Comparison of ENCODE assay signal across 9 mouse cellular contexts in the genomic region with DNA sequence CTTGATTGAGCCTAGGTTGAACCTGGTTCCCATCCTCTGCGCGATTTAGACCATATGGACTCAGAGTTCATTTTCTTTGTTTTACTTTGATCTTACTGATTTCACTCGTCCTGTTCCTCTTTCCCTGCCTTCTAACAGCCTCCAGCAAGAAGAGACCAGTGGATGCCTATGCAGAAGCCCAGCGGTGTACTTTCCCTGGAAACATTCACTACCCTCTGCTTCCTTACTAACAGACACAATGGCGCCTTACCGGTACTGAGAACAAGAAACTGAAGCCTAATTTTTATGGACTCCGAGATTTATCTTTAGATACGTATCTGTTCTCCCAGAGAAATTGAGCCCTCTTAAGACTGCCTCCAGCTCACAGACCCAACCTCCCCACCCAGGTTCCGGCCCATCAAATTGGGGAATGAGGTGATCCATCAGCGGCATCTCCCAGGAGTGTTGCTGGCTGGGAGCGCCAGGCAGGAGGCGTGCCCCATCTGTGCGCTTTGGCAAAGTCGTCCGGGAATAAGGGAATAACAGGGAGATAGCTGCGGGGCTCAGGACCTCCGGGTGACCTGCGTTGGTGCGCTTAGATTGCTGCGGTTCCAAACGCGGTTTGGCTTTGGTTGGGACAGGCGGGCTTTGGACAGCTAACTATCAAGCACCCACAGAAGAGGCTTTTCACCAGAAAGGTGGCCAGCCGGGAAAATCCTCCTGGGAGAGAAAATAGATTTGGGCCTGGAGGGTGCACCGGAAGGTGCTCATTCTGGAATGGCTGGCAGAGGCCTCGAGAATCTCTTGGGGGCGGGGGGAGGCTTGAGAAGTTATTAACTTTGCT. TPM values are rescaled to one million over a fixed set of nuclear protein-coding genes. Genes with fewer than 3 reads are reported as not detected.
DNase-seq lines count a peak whose midpoint lies in the region; ATAC-seq and TF ChIP-seq lines count a peak whose summit lies in the region.
"Had no signal": no experiment of that assay in that cellular context is flagged by ENCODE, and none has a peak within 500 bp of the region (broad histone marks: within the 10 kb centered on the region; RNA-seq: fewer than 3 reads in every experiment).

No protein-coding gene starts in this region.

- peaks cover 26% of the 10 kb centered on the region for H3K27me3 ChIP-seq in liver, embryonic 12.5 days (replicated peaks)
- H3K27me3 ChIP-seq in hindbrain, embryonic 13.5 days = no peaks in the 10 kb centered on the region
- H3K27me3 ChIP-seq in midbrain, embryonic 16.5 days (ENCODE audit: control insufficient read depth, insufficient read depth, low read depth, low read length) = no peaks in the 10 kb centered on the region

- H3K27ac ChIP-seq in liver, embryonic 12.5 days = no peak overlapping the region
- H3K27ac ChIP-seq in cortical plate, adult 2 months (ENCODE audit: insufficient read depth, low read length) = 0 out of 2 replicates have a peak overlapping the region, but pooled peaks have one; percentile 17
- H3K27ac ChIP-seq in hindbrain, embryonic 13.5 days = peak overlapping the region; percentile 96
- no peak overlapping the region for H3K27ac ChIP-seq in midbrain, embryonic 16.5 days (ENCODE audit: low read length)

- no peak overlapping the region for H3K9ac ChIP-seq in liver, embryonic 12.5 days
- peak overlapping the region; percentile 75 for H3K9ac ChIP-seq in hindbrain, embryonic 13.5 days
- H3K9ac ChIP-seq in midbrain, embryonic 16.5 days (ENCODE audit: low read depth, low read length) = peak overlapping the region; percentile 50

- H3K9me3 ChIP-seq in liver, embryonic 12.5 days (replicated peaks) = no peaks in the 10 kb centered on the region
- no peaks in the 10 kb centered on the region for H3K9me3 ChIP-seq in hindbrain, embryonic 13.5 days
- no peaks in the 10 kb centered on the region for H3K9me3 ChIP-seq in midbrain, embryonic 16.5 days (replicated peaks; ENCODE audit: control insufficient read depth, low read length, poor library complexity, severe bottlenecking)

- H3K4me3 ChIP-seq in liver, embryonic 12.5 days = no peak overlapping the region
- peak overlapping the region; percentile 12 for H3K4me3 ChIP-seq in cortical plate, adult 2 months (ENCODE audit: insufficient read depth, low read length)
- peak overlapping the region; percentile 41 for H3K4me3 ChIP-seq in hindbrain, embryonic 13.5 days
- peak overlapping the region; percentile 34 for H3K4me3 ChIP-seq in midbrain, embryonic 16.5 days (ENCODE audit: low read depth, low read length)

- TF ChIP-seq POLR2A in cortical plate, adult 2 months (IDR thresholded peaks at IDR 0.05; ENCODE audit: extremely low read depth, insufficient read depth, low read length) = no peak

- no peaks in the 10 kb centered on the region for H3K36me3 ChIP-seq in liver, embryonic 12.5 days
- no peaks in the 10 kb centered on the region for H3K36me3 ChIP-seq in hindbrain, embryonic 13.5 days
- no peaks in the 10 kb centered on the region for H3K36me3 ChIP-seq in midbrain, embryonic 16.5 days (ENCODE audit: control insufficient read depth, insufficient read depth, low read length)

- no peak for ATAC-seq in liver, embryonic 12.5 days
- peak; percentile 84 for ATAC-seq in hindbrain, embryonic 13.5 days (ENCODE audit: low FRiP score)
- ATAC-seq in midbrain, embryonic 16.5 days = peak; percentile 73

- H3K4me1 ChIP-seq in liver, embryonic 12.5 days = no peaks in the 10 kb centered on the region
- H3K4me1 ChIP-seq in cortical plate, adult 2 months (ENCODE audit: control insufficient read depth, insufficient read depth, low read length) = peaks cover 4% of the 10 kb centered on the region
- H3K4me1 ChIP-seq in hindbrain, embryonic 13.5 days (replicated peaks) = peaks cover 16% of the 10 kb centered on the region
- H3K4me1 ChIP-seq in midbrain, embryonic 16.5 days (ENCODE audit: control insufficient read depth, insufficient read depth, low read length) = peaks cover 11% of the 10 kb centered on the region

- no peak for TF ChIP-seq CTCF in cortical plate, adult 2 months (IDR thresholded peaks at IDR 0.05; ENCODE audit: extremely low read depth, insufficient read depth, low read length)

- H3K4me2 ChIP-seq in liver, embryonic 12.5 days = no peak overlapping the region
- H3K4me2 ChIP-seq in hindbrain, embryonic 13.5 days = peak overlapping the region; percentile 63
- peak overlapping the region; percentile 64 for H3K4me2 ChIP-seq in midbrain, embryonic 16.5 days (ENCODE audit: low read length)

- 23% methylated on average over 27 of the region's 27 CpGs for WGBS in liver, embryonic 12.5 days (ENCODE audit: insufficient replicate concordance)
- WGBS in hindbrain, embryonic 13.5 days = 14% methylated on average over 27 of the region's 27 CpGs
- 16% methylated on average over 27 of the region's 27 CpGs for WGBS in midbrain, embryonic 16.5 days

- peak; percentile 3 for DNase-seq in liver
- no peak for DNase-seq in yolk sac, embryonic 10.5 days (ENCODE audit: low spot score)
- DNase-seq in frontal cortex, postnatal 10 days (ENCODE audit: low spot score in 2 of 2) = no peak
- DNase-seq in MN1 (ENCODE audit: low spot score) = no peak

RNA-seq across cellular contexts. Expression of a gene that starts 1.0 kb away (rescaled TPM):
- polyA plus RNA-seq in liver, embryonic 12.5 days (2016; fragmentation: Nextera tagmentation; extraction: Ambion mirVana) = 0.11 TPM in 1 of 2 replicates, not detected in the other
- 375 and 424 TPM in 2 replicates for polyA plus RNA-seq in cortical plate, adult 2 months (2012; rRNA removed)
- polyA plus RNA-seq in hindbrain, embryonic 13.5 days (2015; fragmentation: Nextera tagmentation; extraction: Ambion mirVana) = 248 and 255 TPM in 2 replicates
- 6.8 and 7.2 TPM in 2 replicates for polyA plus RNA-seq in midbrain, embryonic 16.5 days (2015; fragmentation: Nextera tagmentation; extraction: Ambion mirVana)
- polyA plus RNA-seq: liver, adult 2 months had no signal

Comparison
In these comparisons a context has a peak if more than half of its experiments do, and no peak if none do; other contexts are left out.
1. H3K27ac ChIP-seq: peak in cortical plate, adult 2 months (single experiment) and hindbrain, embryonic 13.5 days (single experiment); none in liver, embryonic 12.5 days (single experiment) and midbrain, embryonic 16.5 days (single experiment).
2. RNA of a gene that starts 1.0 kb away (polyA plus RNA-seq): 375 to 424 TPM in cortical plate, adult 2 months and 248 to 255 TPM in hindbrain, embryonic 13.5 days; 6.8 to 7.2 TPM in midbrain, embryonic 16.5 days and 0.11 TPM in liver, embryonic 12.5 days; every median in the first group is over 10 times any median in the second.